Mouse (Mus musculus): ENCODE measurements around the gene Tlx1.

DNA sequence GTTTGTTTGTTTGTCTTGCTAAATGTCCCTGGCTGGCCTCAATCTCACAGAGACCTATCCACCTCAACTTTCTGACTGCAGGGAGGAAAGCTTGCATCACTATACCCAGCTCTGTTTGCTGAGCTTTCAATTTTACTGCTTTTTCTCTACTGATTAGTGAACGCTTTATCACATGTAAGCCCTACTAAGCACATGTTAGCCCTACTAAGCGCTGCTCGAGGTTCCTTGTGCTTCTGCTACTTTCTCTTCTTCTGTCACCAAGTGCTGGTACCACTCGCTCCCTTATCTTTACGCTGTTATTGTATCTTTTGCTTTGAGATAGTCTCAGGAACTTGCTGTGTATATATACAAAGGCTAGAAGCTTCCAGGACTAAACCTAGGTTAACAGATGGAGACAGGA lies 30.0 kb downstream of the Tlx1 start:
- no peak for TF ChIP-seq EP300 (IDR thresholded peaks at IDR 0.05)
- no peak for TF ChIP-seq CTCF (IDR thresholded peaks at IDR 0.05)

All from lung, postnatal 0 days (tissue).